Mouse (Mus musculus): ENCODE data around the gene Morn1.

Gene Morn1

GRCm38 (mm10) chr4:155164550-155164949, 78.2 kb downstream of the Morn1 start:
- DNase-seq = no peak

- DNase-seq = no peak
Observed at GRCm38 (mm10) chr4:155165861-155166260, 79.5 kb downstream of the Morn1 start.

- DNase-seq = no peak
Observed at GRCm38 (mm10) chr4:155168835-155169252, 82.5 kb downstream of the Morn1 start.

- DNase-seq = no peak
Observed at GRCm38 (mm10) chr4:155170614-155171212, 84.3 kb downstream of the Morn1 start.

GRCm38 (mm10) chr4:155171961-155172533, 85.7 kb downstream of the Morn1 start:
- DNase-seq = no peak

- no peak for DNase-seq
Observed at GRCm38 (mm10) chr4:155172909-155173821, 86.8 kb downstream of the Morn1 start.

- no peak for DNase-seq
Observed at GRCm38 (mm10) chr4:155173822-155174785, 87.7 kb downstream of the Morn1 start.

GRCm38 (mm10) chr4:155176210-155176609, 89.8 kb downstream of the Morn1 start:
- DNase-seq = no peak

GRCm38 (mm10) chr4:155178274-155178673, 91.9 kb downstream of the Morn1 start:
- peak; percentile 52 to 70 for DNase-seq

GRCm38 (mm10) chr4:155178981-155179512, 92.7 kb downstream of the Morn1 start:
- DNase-seq = no peak

- DNase-seq = no peak
Observed at GRCm38 (mm10) chr4:155183201-155183600, 96.8 kb downstream of the Morn1 start.

GRCm38 (mm10) chr4:155184248-155185070, 98.1 kb downstream of the Morn1 start:
- no peak for DNase-seq

GRCm38 (mm10) chr4:155185845-155186244, 99.5 kb downstream of the Morn1 start:
- no peak for DNase-seq

- no peak for DNase-seq
Observed at GRCm38 (mm10) chr4:155187192-155187674, 100.9 kb downstream of the Morn1 start.

GRCm38 (mm10) chr4:155188341-155188740, 102.0 kb downstream of the Morn1 start:
- DNase-seq = no peak

GRCm38 (mm10) chr4:155188803-155189202, 102.4 kb downstream of the Morn1 start:
- no peak for DNase-seq

GRCm38 (mm10) chr4:155189711-155190139, 103.3 kb downstream of the Morn1 start:
- DNase-seq = no peak

- DNase-seq = no peak
Observed at GRCm38 (mm10) chr4:155190275-155190674, 103.9 kb downstream of the Morn1 start.

Measured in thymus, adult 18-20 months (tissue).